Mouse (Mus musculus) embryo, embryonic 10.5 days (tissue): Measurements from ENCODE around the gene 1600002K03Rik.

Experiments used
- DNase-seq: peaks from one replicate; pipeline ENCODE4 v3.0.0-alpha.2; 2015; ENCODE audit warnings: low spot score

Gene 1600002K03Rik

GRCm38 (mm10) chr10:80172527-80173292, at the start of gene 1600002K03Rik:
TSS of gene 1600002K03Rik (plus strand) at chr10:80172944.
- peak; percentile 95 for DNase-seq

GRCm38 (mm10) chr10:80123932-80124562, 48.7 kb upstream of the 1600002K03Rik start:
- DNase-seq: no peak

- no peak for DNase-seq
Observed at GRCm38 (mm10) chr10:80127920-80128319, 44.8 kb upstream of the 1600002K03Rik start.

- DNase-seq: no peak
Observed at GRCm38 (mm10) chr10:80129846-80130245, 42.9 kb upstream of the 1600002K03Rik start.

GRCm38 (mm10) chr10:80130403-80131031, 42.2 kb upstream of the 1600002K03Rik start:
- no peak for DNase-seq

GRCm38 (mm10) chr10:80131316-80131951, 41.3 kb upstream of the 1600002K03Rik start:
- peak; percentile 74 for DNase-seq

- DNase-seq: peak; percentile 42
Observed at GRCm38 (mm10) chr10:80131952-80132350, 40.8 kb upstream of the 1600002K03Rik start.

GRCm38 (mm10) chr10:80133226-80133849, 39.4 kb upstream of the 1600002K03Rik start:
- DNase-seq: no peak

- no peak for DNase-seq
Observed at GRCm38 (mm10) chr10:80134421-80134820, 38.3 kb upstream of the 1600002K03Rik start.

- DNase-seq: no peak
Observed at GRCm38 (mm10) chr10:80135161-80135560, 37.6 kb upstream of the 1600002K03Rik start.

- no peak for DNase-seq
Observed at GRCm38 (mm10) chr10:80135641-80136040, 37.1 kb upstream of the 1600002K03Rik start.

GRCm38 (mm10) chr10:80136179-80136951, 36.4 kb upstream of the 1600002K03Rik start:
- DNase-seq: no peak

- DNase-seq: no peak
Observed at GRCm38 (mm10) chr10:80136952-80137625, 35.7 kb upstream of the 1600002K03Rik start.

GRCm38 (mm10) chr10:80137626-80138552, 34.9 kb upstream of the 1600002K03Rik start:
- DNase-seq: no peak

GRCm38 (mm10) chr10:80138553-80139438, 33.9 kb upstream of the 1600002K03Rik start, which contains the start of gene Atp5d:
TSS of gene Atp5d (plus strand) at chr10:80138632.
- DNase-seq: peak; percentile 75

- no peak for DNase-seq
Observed at GRCm38 (mm10) chr10:80139439-80139775, 33.3 kb upstream of the 1600002K03Rik start.

GRCm38 (mm10) chr10:80139975-80140665, 32.6 kb upstream of the 1600002K03Rik start:
- DNase-seq: no peak

GRCm38 (mm10) chr10:80140666-80141035, 32.1 kb upstream of the 1600002K03Rik start, which contains the start of gene Cbarp:
TSS of gene Cbarp (minus strand) at chr10:80140835.
- DNase-seq: no peak
